In genomic region chr14:34355301-34355700, GRCm38 (mm10) we compare ENCODE assay signal across 19 mouse cellular contexts. TPM values are rescaled to one million over a fixed set of nuclear protein-coding genes. Genes with fewer than 3 reads are reported as not detected.
DNase-seq lines count a peak whose midpoint lies in the region; ATAC-seq and TF ChIP-seq lines count a peak whose summit lies in the region.
"Had no signal": no experiment of that assay in that cellular context is flagged by ENCODE, and none has a peak within 500 bp of the region (broad histone marks: within the 10 kb centered on the region; RNA-seq: fewer than 3 reads in every experiment).

Gene Fam25c, minus strand, starts transcription at chr14:34355433.

- H3K9me3 ChIP-seq in kidney, embryonic 14.5 days (ENCODE audit: control insufficient read depth, low read length), result no peaks in the 10 kb centered on the region
- H3K9me3 ChIP-seq in lung, postnatal 0 days (ENCODE audit: low read length), result no peaks in the 10 kb centered on the region
- no peaks in the 10 kb centered on the region for H3K9me3 ChIP-seq in limb, embryonic 14.5 days (ENCODE audit: control insufficient read depth, low read length)
- H3K9me3 ChIP-seq in stomach, postnatal 0 days (ENCODE audit: control insufficient read depth, low read length), result no peaks in the 10 kb centered on the region
- H3K9me3 ChIP-seq: hindbrain, embryonic 13.5 days; intestine, embryonic 15.5 days; midbrain, embryonic 13.5 days had no signal

- no peak within 1 kb of the TSS for H3K4me3 ChIP-seq in kidney, adult 2 months (ENCODE audit: insufficient read depth, low read depth, low read length)
- no peak within 1 kb of the TSS for H3K4me3 ChIP-seq in kidney, embryonic 14.5 days (ENCODE audit: low read length)
- H3K4me3 ChIP-seq in lung, postnatal 0 days (ENCODE audit: low read depth, low read length), result no peak within 1 kb of the TSS
- no peak within 1 kb of the TSS for H3K4me3 ChIP-seq in limb, embryonic 14.5 days (replicated peaks; ENCODE audit: low read length)
- H3K4me3 ChIP-seq in stomach, postnatal 0 days (ENCODE audit: low read depth, low read length), result no peak within 1 kb of the TSS
- H3K4me3 ChIP-seq: hindbrain, embryonic 13.5 days; intestine, embryonic 15.5 days; left cerebral cortex, adult 2 months; midbrain, embryonic 13.5 days had no signal

- no peak for TF ChIP-seq CTCF in kidney, adult 2 months (conservative IDR thresholded peaks at IDR 0.05; ENCODE audit: insufficient read depth, insufficient read length, low read depth, low read length)
- TF ChIP-seq CTCF in lung, postnatal 0 days (IDR thresholded peaks at IDR 0.05), result no peak
- no peak for TF ChIP-seq CTCF in stomach, postnatal 0 days (IDR thresholded peaks at IDR 0.05; ENCODE audit: low read depth)

- no peak for TF ChIP-seq EP300 in lung, postnatal 0 days (IDR thresholded peaks at IDR 0.05)
- no peak for TF ChIP-seq EP300 in stomach, postnatal 0 days (optimal IDR thresholded peaks at IDR 0.05)

- TF ChIP-seq POLR2A in kidney, adult 2 months (IDR thresholded peaks at IDR 0.05; ENCODE audit: low read depth, low read length), result no peak
- no peak for TF ChIP-seq POLR2A in limb, embryonic 14.5 days (IDR thresholded peaks at IDR 0.05; ENCODE audit: borderline replicate concordance, extremely low read depth, insufficient read depth, insufficient read length)

- no peaks in the 10 kb centered on the region for H3K36me3 ChIP-seq in kidney, adult 2 months (ENCODE audit: control insufficient read depth, insufficient read depth, low read length)
- H3K36me3 ChIP-seq in kidney, embryonic 14.5 days (ENCODE audit: control insufficient read depth, insufficient read depth, low read length), result no peaks in the 10 kb centered on the region
- H3K36me3 ChIP-seq in lung, postnatal 0 days (ENCODE audit: insufficient read depth, low read length), result no peaks in the 10 kb centered on the region
- no peaks in the 10 kb centered on the region for H3K36me3 ChIP-seq in limb, embryonic 14.5 days (ENCODE audit: control insufficient read depth, insufficient read depth, low read length)
- H3K36me3 ChIP-seq in stomach, postnatal 0 days (ENCODE audit: control insufficient read depth, insufficient read depth, low read length), result no peaks in the 10 kb centered on the region
- H3K36me3 ChIP-seq: hindbrain, embryonic 13.5 days; intestine, embryonic 15.5 days; midbrain, embryonic 13.5 days had no signal

- no peak for DNase-seq in kidney, adult 2 months
- no peak for DNase-seq in lung, postnatal 0 days (ENCODE audit: low spot score)
- no peak for DNase-seq in lung, postnatal 10 days
- no peak for DNase-seq in limb, embryonic 14.5 days (ENCODE audit: low spot score)
- no peak for DNase-seq in stomach, postnatal 0 days (ENCODE audit: low spot score)
- no peak for DNase-seq in ovary, postnatal 10 days (ENCODE audit: low spot score)
- DNase-seq: cerebellum, postnatal 36 days; gastrocnemius, postnatal 14 days; heart, postnatal 10 days; kidney, postnatal 14 days had no signal

- 81% methylated on average over 6 of the region's 6 CpGs for WGBS in kidney, adult 2 months
- WGBS in kidney, embryonic 14.5 days, result 76% methylated on average over 6 of the region's 6 CpGs
- 62% methylated on average over 6 of the region's 6 CpGs for WGBS in lung, postnatal 0 days
- 78% methylated on average over 6 of the region's 6 CpGs for whole genome bisulfite sequencing in limb, embryonic 14.5 days
- 66% methylated on average over 6 of the region's 6 CpGs for WGBS in stomach, postnatal 0 days

- ATAC-seq in kidney, embryonic 14.5 days (ENCODE audit: low FRiP score, low TSS enrichment), result no peak
- peak; percentile 25; the same call in 1 of the 2 replicates for ATAC-seq in lung, postnatal 0 days
- no peak for ATAC-seq in limb, embryonic 14.5 days (ENCODE audit: low FRiP score, low read depth)
- ATAC-seq in stomach, postnatal 0 days (ENCODE audit: low FRiP score, low TSS enrichment), result peak; percentile 51; the same call in 1 of the 2 replicates
- no peak for ATAC-seq in inflammation-experienced regulatory T-cells, adult 6 months
- ATAC-seq: intestine, embryonic 15.5 days; midbrain, embryonic 13.5 days had no signal

- peak within 1 kb of the TSS; percentile 78 for H3K27ac ChIP-seq in kidney, adult 2 months (ENCODE audit: insufficient read depth, low read depth, low read length)
- no peak within 1 kb of the TSS for H3K27ac ChIP-seq in kidney, embryonic 14.5 days (ENCODE audit: low read depth, low read length)
- no peak within 1 kb of the TSS for H3K27ac ChIP-seq in lung, postnatal 0 days (ENCODE audit: low read length)
- H3K27ac ChIP-seq in limb, embryonic 14.5 days (replicated peaks; ENCODE audit: low read depth, low read length), result no peak within 1 kb of the TSS
- H3K27ac ChIP-seq in stomach, postnatal 0 days (replicated peaks), result peak within 1 kb of the TSS; percentile 61
- H3K27ac ChIP-seq: hindbrain, embryonic 13.5 days; intestine, embryonic 15.5 days; left cerebral cortex, adult 2 months; liver, embryonic 14.5 days; midbrain, embryonic 13.5 days had no signal

- no peaks in the 10 kb centered on the region for H3K27me3 ChIP-seq in kidney, adult 2 months (replicated peaks; ENCODE audit: control insufficient read depth, insufficient read depth, low read length)
- no peaks in the 10 kb centered on the region for H3K27me3 ChIP-seq in kidney, embryonic 14.5 days (ENCODE audit: control insufficient read depth, insufficient read depth, low read length)
- H3K27me3 ChIP-seq in lung, postnatal 0 days (replicated peaks; ENCODE audit: insufficient read depth, low read length), result no peaks in the 10 kb centered on the region
- no peaks in the 10 kb centered on the region for H3K27me3 ChIP-seq in limb, embryonic 14.5 days (ENCODE audit: control insufficient read depth, insufficient read depth, low read length)
- H3K27me3 ChIP-seq in stomach, postnatal 0 days (ENCODE audit: control insufficient read depth, insufficient read depth, low read length), result no peaks in the 10 kb centered on the region
- H3K27me3 ChIP-seq: hindbrain, embryonic 13.5 days; intestine, embryonic 15.5 days; midbrain, embryonic 13.5 days had no signal

- no peak within 1 kb of the TSS for H3K9ac ChIP-seq in kidney, embryonic 14.5 days (ENCODE audit: low read depth, low read length)
- no peak within 1 kb of the TSS for H3K9ac ChIP-seq in lung, postnatal 0 days (replicated peaks; ENCODE audit: low read depth)
- H3K9ac ChIP-seq in limb, embryonic 14.5 days (ENCODE audit: low read depth, low read length, severe bottlenecking), result no peak within 1 kb of the TSS
- H3K9ac ChIP-seq in stomach, postnatal 0 days (ENCODE audit: low read length), result peak within 1 kb of the TSS; percentile 24; the same call in 1 of the 2 replicates
- H3K9ac ChIP-seq: hindbrain, embryonic 13.5 days; intestine, embryonic 15.5 days; liver, embryonic 14.5 days; midbrain, embryonic 13.5 days had no signal

- H3K4me1 ChIP-seq in kidney, adult 2 months (ENCODE audit: control insufficient read depth, insufficient read depth, low read length), result peaks cover 27% of the 10 kb centered on the region; the same call in 1 of the 2 replicates
- no peaks in the 10 kb centered on the region for H3K4me1 ChIP-seq in kidney, embryonic 14.5 days (ENCODE audit: control insufficient read depth, insufficient read depth, low read length)
- no peaks in the 10 kb centered on the region for H3K4me1 ChIP-seq in lung, postnatal 0 days (ENCODE audit: insufficient read depth, low read depth, low read length)
- H3K4me1 ChIP-seq in limb, embryonic 14.5 days (ENCODE audit: control insufficient read depth, insufficient read depth, low read length), result no peaks in the 10 kb centered on the region
- H3K4me1 ChIP-seq in stomach, postnatal 0 days (replicated peaks; ENCODE audit: control insufficient read depth, insufficient read depth), result peaks cover 3% of the 10 kb centered on the region; the same call in 1 of the 2 replicates
- H3K4me1 ChIP-seq: hindbrain, embryonic 13.5 days; intestine, embryonic 15.5 days; midbrain, embryonic 13.5 days had no signal

- no peak within 1 kb of the TSS for H3K4me2 ChIP-seq in kidney, embryonic 14.5 days (replicated peaks; ENCODE audit: low read depth, low read length)
- no peak within 1 kb of the TSS for H3K4me2 ChIP-seq in lung, postnatal 0 days (replicated peaks; ENCODE audit: low read depth, low read length)
- no peak within 1 kb of the TSS for H3K4me2 ChIP-seq in limb, embryonic 14.5 days (replicated peaks; ENCODE audit: low read depth, low read length, severe bottlenecking)
- no peak within 1 kb of the TSS for H3K4me2 ChIP-seq in stomach, postnatal 0 days (replicated peaks; ENCODE audit: low read depth)
- H3K4me2 ChIP-seq: hindbrain, embryonic 13.5 days; intestine, embryonic 15.5 days; midbrain, embryonic 13.5 days had no signal

RNA-seq across cellular contexts. Expression of gene Fam25c, which starts in this region (rescaled TPM):
- 16.3 and 28.4 TPM in 2 replicates for polyA plus RNA-seq in kidney, adult 2 months (2012; rRNA removed)
- polyA plus RNA-seq in kidney, embryonic 14.5 days (2014; fragmentation: Nextera tagmentation; extraction: Ambion mirVana), result not detected in 2 replicates
- polyA plus RNA-seq in lung, postnatal 0 days (2015; fragmentation: Nextera tagmentation; extraction: Ambion mirVana), result 0.45 TPM in 1 of 2 replicates, not detected in the other
- 7.1 and 23.5 TPM in 2 replicates for polyA plus RNA-seq in limb, embryonic 14.5 days (2012; rRNA removed)
- polyA plus RNA-seq in limb, embryonic 14.5 days (2014; fragmentation: Nextera tagmentation; extraction: Ambion mirVana), result 30.0 and 45.6 TPM in 2 replicates
- polyA plus RNA-seq in stomach, postnatal 0 days (2015; fragmentation: Nextera tagmentation; extraction: Ambion mirVana), result 793 and 847 TPM in 2 replicates
- not detected for polyA plus RNA-seq in inflammation-experienced regulatory T-cells, adult 6 months (2017; shearing (Covaris generic))
- polyA plus RNA-seq: embryonic facial prominence, embryonic 11.5 days; hindbrain, embryonic 13.5 days; intestine, embryonic 15.5 days; midbrain, embryonic 13.5 days; neural tube, embryonic 14.5 days had no signal

Comparison
In these comparisons a context has a peak if more than half of its experiments do, and no peak if none do; other contexts are left out.
1. RNA of gene Fam25c (polyA plus RNA-seq): 793 to 847 TPM in stomach, postnatal 0 days; 7.1 to 45.6 TPM in limb, embryonic 14.5 days, 16.3 to 28.4 TPM in kidney, adult 2 months, 0.45 TPM in lung, postnatal 0 days, not detected in kidney, embryonic 14.5 days and not detected in inflammation-experienced regulatory T-cells, adult 6 months; every median in the first group is over 10 times any median in the second.
2. H3K27ac ChIP-seq: peak in kidney, adult 2 months (single experiment) and stomach, postnatal 0 days (single experiment); none in kidney, embryonic 14.5 days (single experiment), lung, postnatal 0 days (single experiment) and limb, embryonic 14.5 days (single experiment).
3. Peak in ATAC-seq in lung, postnatal 0 days; RNA of the gene not detected or under 1 TPM.